ENCODE assay signal across 8 mouse cellular contexts in the genomic region with DNA sequence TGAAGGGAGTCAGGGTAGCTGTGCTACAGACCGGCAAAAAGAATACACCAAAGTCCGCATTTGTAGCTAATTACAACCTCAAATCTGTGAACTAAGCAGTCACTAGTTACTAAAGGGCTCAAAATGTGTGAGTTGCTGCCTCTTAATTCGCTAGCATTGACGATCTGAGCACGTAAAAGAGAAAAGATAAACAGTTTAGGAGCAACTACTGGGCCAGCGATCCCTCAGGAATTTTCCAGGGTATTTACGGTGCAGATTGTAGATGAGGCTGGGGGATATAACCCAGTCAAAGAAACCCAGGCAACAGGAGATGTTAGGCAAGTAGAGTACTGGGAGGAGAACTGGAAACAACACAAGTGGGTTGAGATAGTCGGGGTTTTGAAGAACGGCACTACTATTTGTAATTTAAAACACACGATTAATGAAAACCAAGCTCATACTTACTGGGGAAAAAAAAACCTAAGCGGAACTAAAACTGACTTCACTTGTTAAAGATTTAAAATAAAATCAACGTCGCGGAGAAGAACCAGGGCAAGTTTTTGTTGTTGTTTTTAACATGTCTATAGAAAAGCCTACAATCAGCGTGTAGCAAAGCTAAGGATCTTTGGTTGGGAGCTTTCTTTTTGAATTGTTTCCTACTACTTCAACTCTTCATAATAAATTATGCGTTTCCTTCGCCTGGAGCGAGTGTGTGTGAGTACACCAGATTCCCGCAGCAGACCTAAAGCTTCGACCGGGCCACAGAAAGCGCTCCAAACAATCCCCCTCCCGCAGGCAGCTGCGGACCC.
A peak's percentile ranks its signal among the peaks of the same experiment; 100 is the strongest.
DNase-seq lines count a peak whose midpoint lies in the region; ATAC-seq and TF ChIP-seq lines count a peak whose summit lies in the region.

No protein-coding gene starts in this region.

- H3K27me3 ChIP-seq in heart, adult 2 months (ENCODE audit: control insufficient read depth, insufficient read depth, low read length) = no peaks in the 10 kb centered on the region
- no peaks in the 10 kb centered on the region for H3K27me3 ChIP-seq in heart, embryonic 15.5 days
- H3K27me3 ChIP-seq in liver, embryonic 14.5 days (ENCODE audit: control insufficient read depth, insufficient read depth, low read length) = peaks cover 27% of the 10 kb centered on the region

- H3K9ac ChIP-seq in heart, adult 2 months (ENCODE audit: low read depth, low read length) = peak overlapping the region; percentile 77
- H3K9ac ChIP-seq in heart, embryonic 15.5 days = peak overlapping the region; percentile 96
- H3K9ac ChIP-seq in liver, embryonic 14.5 days (replicated peaks) = no peak overlapping the region

- no peaks in the 10 kb centered on the region for H3K79me2 ChIP-seq in heart, adult 2 months (replicated peaks; ENCODE audit: control insufficient read depth, insufficient read depth, low read length)

- intact Hi-C loops in heart, adult 2 months (cut with DNase I) = loop anchor here (10.0 kb wide), 1 partner anchor 84 kb away; no protein-coding TSS in a partner anchor

- DNase-seq in heart, adult 2 months = no peak
- DNase-seq in heart, postnatal 4 days = no peak
- DNase-seq in R1 (ENCODE audit: low read depth, low spot score) = peak; percentile 4
- DNase-seq in liver, embryonic 14.5 days (ENCODE audit: low read depth in 3 of 3, low spot score in 3 of 3) = no peak
- DNase-seq in adrenal gland, adult 18-20 months (ENCODE audit: low spot score in 2 of 2) = no peak
- no peak for DNase-seq in lung, postnatal 10 days

- peaks cover 2% of the 10 kb centered on the region; the same call in 1 of the 2 replicates for H3K4me1 ChIP-seq in heart, adult 2 months (ENCODE audit: control insufficient read depth, insufficient read depth, low read length)
- H3K4me1 ChIP-seq in heart, embryonic 15.5 days (replicated peaks) = peaks cover 10% of the 10 kb centered on the region
- no peaks in the 10 kb centered on the region for H3K4me1 ChIP-seq in liver, embryonic 14.5 days (replicated peaks; ENCODE audit: control insufficient read depth in 2 of 2, insufficient read depth in 2 of 2, low read length in 1 of 2)

- no peak for TF ChIP-seq CTCF in heart, adult 2 months (IDR thresholded peaks at IDR 0.05)
- TF ChIP-seq CTCF in liver, embryonic 14.5 days (IDR thresholded peaks at IDR 0.05; ENCODE audit: low read depth) = no peak

- peak overlapping the region; percentile 67 for H3K4me3 ChIP-seq in heart, adult 2 months
- H3K4me3 ChIP-seq in heart, embryonic 15.5 days = peak overlapping the region; percentile 97
- H3K4me3 ChIP-seq in liver, embryonic 14.5 days (ENCODE audit: insufficient read depth in 1 of 2, low read depth in 2 of 2, low read length in 2 of 2) = peak overlapping the region; percentile 55 to 59

- H3K36me3 ChIP-seq in heart, adult 2 months (ENCODE audit: control insufficient read depth, insufficient read depth, low read length) = no peaks in the 10 kb centered on the region
- H3K36me3 ChIP-seq in heart, embryonic 15.5 days = no peaks in the 10 kb centered on the region
- no peaks in the 10 kb centered on the region for H3K36me3 ChIP-seq in liver, embryonic 14.5 days (replicated peaks; ENCODE audit: control insufficient read depth, insufficient read depth, low read depth)

- peak overlapping the region; percentile 71 for H3K4me2 ChIP-seq in heart, embryonic 15.5 days
- peak overlapping the region; percentile 61 for H3K4me2 ChIP-seq in liver, embryonic 14.5 days (ENCODE audit: low read depth)

- TF ChIP-seq POLR2A in heart, adult 2 months (IDR thresholded peaks at IDR 0.05; ENCODE audit: insufficient read depth, low read depth, low read length) = no peak

- TF ChIP-seq EP300 in heart, adult 2 months (IDR thresholded peaks at IDR 0.05; ENCODE audit: insufficient read depth, low read depth, low read length) = no peak
- TF ChIP-seq EP300 in liver, embryonic 14.5 days (IDR thresholded peaks at IDR 0.05; ENCODE audit: low read depth) = no peak

- ATAC-seq in heart, embryonic 15.5 days (replicated peaks; ENCODE audit: insufficient number of reproducible peaks, insufficient read depth, low FRiP score, low read depth) = no peak
- ATAC-seq in liver, embryonic 14.5 days (ENCODE audit: insufficient read depth) = no peak
- ATAC-seq in megakaryocyte progenitor cell, adult 5-6 weeks (replicated peaks; ENCODE audit: poor library complexity) = no peak

- 3% methylated on average over 24 of the region's 24 CpGs for WGBS in heart, adult 2 months
- 1% methylated on average over 24 of the region's 24 CpGs for WGBS in heart, embryonic 15.5 days
- WGBS in liver, embryonic 14.5 days (ENCODE audit: insufficient replicate concordance) = 2% methylated on average over 24 of the region's 24 CpGs

- H3K27ac ChIP-seq in heart, adult 2 months = no peak overlapping the region; the same call in 1 of the 2 replicates
- peak overlapping the region; percentile 95 for H3K27ac ChIP-seq in heart, embryonic 15.5 days
- no peak overlapping the region for H3K27ac ChIP-seq in liver, embryonic 14.5 days

- no peaks in the 10 kb centered on the region for H3K9me3 ChIP-seq in heart, embryonic 15.5 days (replicated peaks)
- no peaks in the 10 kb centered on the region for H3K9me3 ChIP-seq in liver, embryonic 14.5 days (ENCODE audit: control insufficient read depth, low read length)
